Mouse (Mus musculus): ENCODE data around the gene Magea8. TPM values are rescaled to one million over a fixed set of nuclear protein-coding genes. Genes with fewer than 3 reads are reported as not detected.

The Magea8 gene
- not detected in 2 replicates for polyA plus RNA-seq (2012; rRNA removed)

GRCm38 (mm10) chrX:154995750-154996149 lies at the start of gene Magea8:
TSS of gene Magea8 (minus strand) at chrX:154995850.

GRCm38 (mm10) chrX:154949405-154949804 lies 46.2 kb downstream of the Magea8 start, which contains the start of gene Magea3:
TSS of gene Magea3 (minus strand) at chrX:154949505.

GRCm38 (mm10) chrX:154935887-154936286 lies 59.8 kb downstream of the Magea8 start, which contains the start of gene Magea6:
TSS of gene Magea6 (minus strand) at chrX:154935987.

Other genes starting within 250 kb of the Magea8 start
- gene Cldn34b1, start 105.6 kb downstream of the Magea8 start, polyA plus RNA-seq (2012; rRNA removed): not detected in 2 replicates
- not detected in 2 replicates for gene Magea6, start 59.9 kb downstream of the Magea8 start, polyA plus RNA-seq (2012; rRNA removed)
- not detected in 2 replicates for gene Magea3, start 46.3 kb downstream of the Magea8 start, polyA plus RNA-seq (2012; rRNA removed)
- not detected in 2 replicates for gene Magea5, start 67.3 kb upstream of the Magea8 start, polyA plus RNA-seq (2012; rRNA removed)
- gene Magea1, start 93.9 kb upstream of the Magea8 start, polyA plus RNA-seq (2012; rRNA removed): not detected in 2 replicates
- gene Magea2, start 97.8 kb upstream of the Magea8 start, polyA plus RNA-seq (2012; rRNA removed): not detected in 2 replicates
- gene Cldn34b2, start 132.6 kb upstream of the Magea8 start, polyA plus RNA-seq (2012; rRNA removed): 0.02 TPM in 1 of 2 replicates, not detected in the other
- 38.6 and 52.6 TPM in 2 replicates for gene Sat1, start 220.6 kb upstream of the Magea8 start, polyA plus RNA-seq (2012; rRNA removed)

All from liver, embryonic 14 days (tissue).